Mouse (Mus musculus) megakaryocyte, embryonic 14.5 days (primary cell): ENCODE results near the gene Casc1.

ENCODE experiments used
- FLI1 ChIP-seq: IDR thresholded peaks from 2 replicates; pipeline ENCODE4 v1.6.1; 2012; ENCODE audit warnings: low read length, inconsistent platforms, mixed read lengths
- GATA1 ChIP-seq: IDR thresholded peaks from 3 replicates; pipeline ENCODE4 v1.6.1; 2012; ENCODE audit warnings: mixed read lengths, low read length, inconsistent platforms, borderline replicate concordance

DNA sequence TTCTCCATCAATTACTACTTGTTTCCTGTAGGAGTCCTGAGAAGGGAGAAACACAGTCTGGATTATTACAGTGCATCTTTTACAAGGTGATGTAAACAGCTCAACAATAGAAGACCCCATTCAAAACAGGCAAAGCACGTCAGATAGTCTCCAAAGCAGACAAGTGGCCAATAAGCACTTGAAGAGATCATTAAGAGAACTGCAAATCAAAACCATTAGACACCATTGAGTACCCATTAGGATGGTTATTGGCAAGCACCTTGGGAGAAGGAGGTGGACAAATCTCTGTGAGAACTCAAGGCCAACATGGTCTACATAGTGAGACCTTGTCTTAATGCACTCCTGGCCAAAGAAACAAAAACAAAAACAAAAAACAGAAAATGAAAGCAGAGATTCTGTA is 23.6 kb upstream of the Casc1 start:
- TF ChIP-seq FLI1 (no peak), GATA1 (no peak)
